Mouse (Mus musculus) brain, embryonic 14.5 days (tissue): ENCODE data around the gene Trim39.

Experiments
- CTCF ChIP-seq: fragments of 200-500 bp; IDR thresholded peaks from 2 replicates; pipeline ENCODE4 v1.5.1; 2012; ENCODE audit warnings: inconsistent platforms, mild to moderate bottlenecking, moderate library complexity, borderline replicate concordance; ENCODE audit not compliant: insufficient read depth, insufficient read length; ENCODE audit errors: extremely low read depth
- POLR2A ChIP-seq: fragments of 200-500 bp; IDR thresholded peaks from 2 replicates; pipeline ENCODE4 v1.6.1; 2012; ENCODE audit warnings: mild to moderate bottlenecking, inconsistent platforms, borderline replicate concordance; ENCODE audit not compliant: poor library complexity, insufficient read depth, insufficient read length, severe bottlenecking; ENCODE audit errors: extremely low read depth

GRCm38 (mm10) chr17:36309293-36309692, 37.2 kb upstream of the Trim39 start:
- no peak for TF ChIP-seq CTCF
- no peak for TF ChIP-seq POLR2A
